Mouse (Mus musculus) T-helper 1 cell (primary cell): ENCODE measurements around the gene Rras2.

Experiments
- in situ Hi-C: fragments of 300-600 bp; cut with MboI, MseI; formaldehyde crosslinking; loops from one replicate; pipeline ENCODE4 v1.15.1; 2025; ENCODE audit warnings: high pct_unique_total_duplicates

The Rras2 gene

DNA sequence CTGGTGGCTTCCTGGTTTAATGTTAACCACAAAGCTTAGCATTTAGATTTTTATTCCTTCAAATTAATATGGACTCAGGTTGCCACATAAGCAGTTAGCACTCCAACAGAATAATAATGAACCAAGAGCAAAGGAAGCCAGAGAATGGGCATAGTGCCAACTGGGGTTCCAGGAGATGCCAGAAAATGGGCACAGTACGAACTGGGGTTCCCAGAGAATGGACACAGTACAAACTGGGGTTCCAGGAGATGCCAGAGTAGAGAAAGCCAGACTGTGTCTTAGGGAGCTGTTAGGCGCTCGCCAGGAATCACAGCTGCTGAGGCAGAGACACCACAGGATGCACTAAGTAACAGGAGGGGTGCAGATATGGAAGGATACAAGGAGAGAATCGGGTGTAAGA, 80.3 kb downstream of the Rras2 start:
- in situ Hi-C loops = no loop called here

- in situ Hi-C loops = loop anchor here (5.0 kb wide), 1 partner anchor 652 kb away; no protein-coding TSS in a partner anchor
These were observed 88.0 kb downstream of the Rras2 start for GRCm38 (mm10) chr7:114029596-114029995.

- in situ Hi-C loops = loop anchor here (5.0 kb wide), 1 partner anchor 652 kb away; no protein-coding TSS in a partner anchor
These were observed 88.8 kb downstream of the Rras2 start for GRCm38 (mm10) chr7:114028828-114029227.

- in situ Hi-C loops = loop anchor here (5.0 kb wide), 1 partner anchor 650 kb away; no protein-coding TSS in a partner anchor
These were observed 90.2 kb downstream of the Rras2 start for GRCm38 (mm10) chr7:114027406-114027805.

DNA sequence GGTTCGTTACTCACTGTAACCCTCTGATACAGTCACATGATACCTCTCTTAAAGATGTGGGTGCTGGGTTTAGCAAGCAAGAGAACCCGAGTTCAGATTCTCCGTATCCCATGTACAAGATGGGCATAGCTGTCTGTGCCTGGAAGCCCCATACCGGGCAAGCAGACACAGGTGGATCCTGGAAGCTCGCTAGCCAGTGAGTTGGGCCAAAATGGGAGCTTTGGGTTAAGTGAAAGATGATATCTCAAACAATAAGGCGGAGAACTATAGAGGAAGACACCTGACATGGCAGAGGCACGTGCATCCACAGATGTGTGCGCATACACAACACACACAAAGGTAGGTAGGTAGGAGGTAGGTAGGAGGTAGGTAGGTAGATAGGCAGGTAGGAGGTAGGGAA, 90.7 kb downstream of the Rras2 start:
- in situ Hi-C loops = loop anchor here (5.0 kb wide), 1 partner anchor 650 kb away; no protein-coding TSS in a partner anchor

DNA sequence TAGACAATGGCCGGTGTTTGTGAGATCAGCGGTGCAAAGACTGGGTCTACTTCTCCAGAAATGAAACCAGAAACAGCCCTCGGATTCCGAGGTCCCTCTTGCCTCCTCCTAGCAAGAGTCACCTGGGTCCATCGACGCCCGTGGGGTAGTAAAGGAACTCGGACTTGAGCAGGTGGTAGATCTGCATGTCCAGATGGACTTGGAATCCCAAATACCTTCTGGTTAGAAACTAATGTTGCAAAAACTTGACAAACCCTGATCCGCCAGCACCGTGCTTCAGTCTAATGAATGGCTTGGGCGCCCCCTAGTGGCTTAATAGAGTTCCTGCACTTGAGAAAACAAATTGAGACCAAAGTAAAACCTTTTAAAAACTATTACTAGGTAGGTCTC, 96.9 kb downstream of the Rras2 start:
- in situ Hi-C loops = no loop called here

DNA sequence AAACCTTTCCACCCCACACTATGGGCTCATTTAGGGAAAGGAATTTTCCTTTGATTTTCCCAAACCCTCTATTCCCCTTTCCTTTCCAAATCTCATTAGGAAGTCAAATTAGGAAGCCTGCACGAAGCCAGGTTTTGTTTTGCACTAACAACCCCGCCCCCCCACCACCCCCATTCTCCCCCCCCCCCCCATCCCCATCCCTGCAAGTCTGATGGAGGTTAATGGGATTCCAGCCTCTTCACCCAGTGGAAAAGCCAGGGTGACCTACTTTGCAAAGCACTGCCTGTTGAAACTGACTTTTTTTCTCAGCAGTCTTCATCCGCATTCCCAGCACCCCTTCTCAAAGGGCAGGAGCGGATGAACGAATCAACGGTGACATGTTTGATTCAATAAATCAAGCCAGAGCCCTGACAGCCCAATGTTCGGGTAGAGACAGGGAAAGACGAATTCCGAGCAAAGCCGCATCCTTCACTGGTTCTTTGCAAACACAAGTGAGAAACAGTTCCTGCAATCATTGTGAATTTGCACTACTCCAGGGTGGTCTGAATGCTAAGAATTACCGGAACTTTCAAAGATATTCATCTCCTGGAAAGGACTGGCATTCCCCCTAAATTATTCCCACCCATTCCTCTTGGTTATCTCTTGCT, 97.4 kb downstream of the Rras2 start:
- in situ Hi-C loops = no loop called here

DNA sequence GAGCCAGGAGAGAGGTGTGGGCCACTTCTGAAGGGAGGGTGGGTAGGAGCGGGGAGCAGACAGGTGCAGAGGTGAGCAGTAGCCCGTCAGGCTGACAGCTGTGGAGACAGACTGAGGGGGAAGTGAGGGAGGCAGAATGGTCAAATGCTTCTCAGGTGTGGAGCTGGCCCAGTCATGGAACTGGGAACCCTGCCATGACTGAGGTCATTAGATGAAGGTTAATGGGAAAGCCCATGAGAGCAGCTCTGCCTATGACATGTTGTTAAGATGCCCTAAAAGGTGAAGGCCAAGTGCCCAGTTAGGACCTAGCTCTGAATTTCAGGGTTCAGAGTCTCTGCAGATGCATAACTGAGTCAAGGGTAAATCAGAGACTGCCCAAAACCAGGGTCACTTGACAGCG, 98.7 kb downstream of the Rras2 start:
- in situ Hi-C loops = loop anchor here (5.0 kb wide), 1 partner anchor 257 kb away; no protein-coding TSS in a partner anchor

- in situ Hi-C loops = loop anchor here (5.0 kb wide), 1 partner anchor 254 kb away; no protein-coding TSS in a partner anchor
These were observed 101.3 kb downstream of the Rras2 start for GRCm38 (mm10) chr7:114016001-114016949.

GRCm38 (mm10) chr7:114011726-114012443, 105.7 kb downstream of the Rras2 start:
- in situ Hi-C loops = no loop called here

GRCm38 (mm10) chr7:114007565-114007964, 110.0 kb downstream of the Rras2 start:
- in situ Hi-C loops = no loop called here

DNA sequence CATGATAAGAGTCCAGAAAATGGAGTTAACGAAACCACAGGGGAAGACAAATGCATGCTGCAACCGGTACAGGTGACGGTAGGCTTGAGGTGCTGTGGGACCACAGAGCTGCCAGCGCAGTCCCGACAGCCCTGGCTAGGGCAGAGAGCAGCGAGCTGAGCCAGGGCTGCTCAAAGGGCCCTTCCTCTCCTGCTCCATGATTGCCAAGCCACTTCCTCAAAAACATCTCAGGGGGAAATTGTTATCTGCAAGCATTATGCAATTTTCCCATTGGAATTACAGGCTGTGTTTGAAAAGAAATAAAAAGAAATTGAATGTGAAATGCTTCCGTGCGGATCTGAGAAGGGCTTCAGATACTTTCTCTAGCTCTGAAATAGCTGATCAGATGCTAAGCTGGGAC, 111.1 kb downstream of the Rras2 start:
- in situ Hi-C loops = no loop called here

DNA sequence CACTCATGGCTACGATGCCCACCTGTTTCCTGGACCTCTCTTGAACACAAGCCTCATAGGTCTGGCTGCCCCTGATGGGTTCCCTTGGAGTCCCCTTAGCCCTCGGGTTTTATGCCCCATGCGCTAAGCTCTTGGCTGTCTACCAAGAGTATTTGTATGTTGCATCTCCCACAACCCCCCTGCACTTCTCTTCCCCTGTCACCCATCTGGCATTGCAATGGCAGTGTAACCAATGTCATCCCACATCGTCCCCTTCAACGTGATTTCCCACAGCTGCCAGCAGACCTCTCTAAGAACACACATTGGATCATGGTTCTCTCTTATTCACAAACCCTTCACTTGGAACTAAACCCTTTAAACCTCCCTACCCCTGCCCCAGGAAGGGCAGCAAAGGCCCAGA, 112.1 kb downstream of the Rras2 start:
- in situ Hi-C loops = no loop called here

GRCm38 (mm10) chr7:114004171-114004570, 113.4 kb downstream of the Rras2 start:
- in situ Hi-C loops = no loop called here

DNA sequence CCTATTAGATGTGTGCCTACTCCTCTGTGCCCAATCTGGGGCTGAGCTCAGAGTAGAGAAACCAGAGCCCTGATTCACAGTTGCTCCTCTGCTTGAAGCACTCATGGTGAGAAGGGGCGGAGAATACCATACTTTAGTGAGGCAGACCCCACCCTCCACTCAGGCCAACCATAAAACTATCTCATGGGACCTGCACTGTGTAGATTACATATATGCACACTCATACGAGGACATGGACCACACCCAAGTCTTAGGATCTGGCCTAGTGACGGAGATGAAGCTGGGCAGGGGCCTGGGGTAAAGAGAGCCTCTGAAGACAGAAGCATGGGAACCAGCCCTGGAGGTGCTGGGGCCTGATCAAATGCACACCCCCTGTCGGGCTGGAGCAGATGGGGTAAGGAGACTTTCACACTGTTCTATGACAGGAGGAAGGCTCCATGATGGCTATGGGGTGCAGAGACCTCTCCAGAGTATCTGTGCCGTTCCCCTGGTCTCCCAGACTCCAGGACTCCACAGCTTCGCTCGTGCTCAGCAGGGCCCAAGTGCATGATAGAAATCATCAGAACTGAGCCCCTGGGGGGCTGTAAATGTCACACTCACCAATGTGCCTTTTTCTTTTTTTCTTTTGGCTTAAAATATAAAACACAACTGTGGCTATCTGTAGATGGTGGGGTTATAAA, 119.8 kb downstream of the Rras2 start:
- in situ Hi-C loops = no loop called here
